Mouse (Mus musculus) thymus, adult 2 months (tissue): ENCODE data around the gene Gga1. TPM values are rescaled to one million over a fixed set of nuclear protein-coding genes. Genes with fewer than 3 reads are reported as not detected.

Experiments used
- DNase-seq: peaks from one replicate; pipeline ENCODE4 v3.0.0; 2021
- H3K27ac ChIP-seq: fragments of 200-500 bp; 2 replicates; pipeline ENCODE4 v1.5.1; 2012; ENCODE audit warnings: low read length, control low read depth; ENCODE audit not compliant: control insufficient read depth, insufficient read depth
- H3K27me3 ChIP-seq: fragments of 200-500 bp; 2 replicates; pipeline ENCODE4 v1.6.1; 2012; ENCODE audit warnings: mild to moderate bottlenecking, low read length, moderate library complexity, mixed read lengths; ENCODE audit not compliant: control insufficient read depth, insufficient read depth
- H3K36me3 ChIP-seq: fragments of 200-500 bp; 2 replicates; pipeline ENCODE4 v1.6.1; 2012; ENCODE audit warnings: mild to moderate bottlenecking, low read length, moderate library complexity; ENCODE audit not compliant: control insufficient read depth, insufficient read depth
- H3K4me1 ChIP-seq: fragments of 200-500 bp; replicated peaks from 2 replicates; pipeline ENCODE4 v1.6.1; 2012; ENCODE audit warnings: low read length; ENCODE audit not compliant: control insufficient read depth, insufficient read depth
- H3K4me3 ChIP-seq: fragments of 200-500 bp; 2 replicates; pipeline ENCODE4 v1.5.1; 2012; ENCODE audit warnings: mild to moderate bottlenecking, low read length, control low read depth, moderate library complexity; ENCODE audit not compliant: control insufficient read depth, insufficient read depth
- CTCF ChIP-seq: fragments of 200-500 bp; IDR thresholded peaks from 2 replicates; pipeline ENCODE4 v1.5.1; 2012; ENCODE audit warnings: mild to moderate bottlenecking, control low read depth, low read length, moderate library complexity, borderline replicate concordance; ENCODE audit not compliant: control insufficient read depth, poor library complexity, insufficient read depth; ENCODE audit errors: extremely low read depth
- POLR2A ChIP-seq: fragments of 200-500 bp; IDR thresholded peaks from 2 replicates; pipeline ENCODE4 v1.6.1; 2012; ENCODE audit warnings: mild to moderate bottlenecking, low read length, control low read depth, moderate library complexity; ENCODE audit not compliant: control insufficient read depth, poor library complexity, insufficient read depth; ENCODE audit errors: extremely low read depth
- whole genome bisulfite sequencing: fragments of 180-500 bp; shearing (Covaris S2); methylation state at CpG from one replicate; pipeline ENCODE4 v1.1.7; 2018; 5-methylcytosine and 5-hydroxymethylcytosine counted together
- polyA plus RNA-seq: library from polyadenylated mRNA; depleted of rRNA; stranded (reverse); fragments of >200 nt; gene quantifications from 2 replicates; pipeline ENCODE4 v1.2.3, GENCODE M21; 2012

Gene Gga1
- polyA plus RNA-seq, 1 experiment, result 137 TPM

GRCm38 (mm10) chr15:78851505-78852153 is 25.4 kb upstream of the Gga1 start:
- DNase-seq, result peak; percentile 89
- H3K27ac ChIP-seq, result no peak overlapping the region
- 15% methylated on average over 13 of the region's 13 CpGs for WGBS
- no peaks in the 10 kb centered on the region for H3K4me1 ChIP-seq
- TF ChIP-seq CTCF, result peak; percentile 92
- no peak for TF ChIP-seq POLR2A
- H3K4me3 ChIP-seq, result no peak overlapping the region
- H3K36me3 ChIP-seq, result no peaks in the 10 kb centered on the region
- H3K27me3 ChIP-seq, result no peaks in the 10 kb centered on the region

DNA sequence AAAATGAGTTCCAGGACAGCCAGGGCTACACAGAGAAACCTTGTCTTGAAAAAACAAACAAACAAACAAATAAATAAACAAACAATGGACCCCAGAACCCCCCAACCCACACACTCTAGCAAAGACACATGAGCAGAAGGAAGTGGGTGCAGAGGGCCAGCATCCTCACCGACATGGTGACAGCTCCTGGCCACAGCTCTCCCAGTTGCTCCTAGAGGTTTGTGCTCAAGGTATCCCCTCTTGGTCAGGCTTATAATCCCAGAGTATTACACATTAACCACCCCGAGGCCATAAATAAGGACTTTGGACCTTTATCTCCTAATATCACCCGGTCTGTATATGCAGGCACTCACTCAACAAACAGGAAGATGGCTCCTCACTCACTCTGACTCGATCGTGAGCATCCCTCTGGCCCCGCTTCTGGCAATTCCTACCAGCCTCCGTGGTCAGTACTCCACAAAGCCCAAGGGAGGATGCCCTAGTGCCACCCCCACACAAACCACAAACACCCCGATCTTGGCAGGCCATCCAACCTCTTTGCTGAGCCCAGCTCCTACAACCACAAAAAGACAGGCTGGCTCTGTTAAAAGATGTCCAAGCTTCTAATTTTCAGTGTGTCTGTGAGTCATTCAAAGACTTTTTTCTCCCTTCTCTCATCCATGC is 21.6 kb upstream of the Gga1 start, which contains the start of gene Lgals2:
Lgals2 (minus strand) TSS at position 227 of the 663 bp plus-strand sequence.
- TF ChIP-seq POLR2A (no peak), CTCF (no peak)
- no peak within 1 kb of the TSS for H3K27ac ChIP-seq

GRCm38 (mm10) chr15:78857009-78857408 is 20.0 kb upstream of the Gga1 start:
- H3K27me3 ChIP-seq, result no peaks in the 10 kb centered on the region
- TF ChIP-seq CTCF (no peak), POLR2A (no peak)
- 81% methylated on average over 7 of the region's 7 CpGs for WGBS
- no peak overlapping the region for H3K4me3 ChIP-seq
- H3K4me1 ChIP-seq, result peaks cover 11% of the 10 kb centered on the region
- H3K27ac ChIP-seq, result no peak overlapping the region
- no peak for DNase-seq
- no peaks in the 10 kb centered on the region for H3K36me3 ChIP-seq

More for the DNA sequence above, 21.6 kb upstream of the Gga1 start, which contains the start of gene Lgals2:
- Histone ChIP-seq H3K4me3 (no peak within 1 kb of the TSS), H3K27me3 (no peaks in the 10 kb centered on the region), H3K36me3 (no peaks in the 10 kb centered on the region), H3K4me1 (peaks cover 11% of the 10 kb centered on the region)
- 48% methylated on average over 8 of the region's 8 CpGs for WGBS
- no peak for DNase-seq

DNA sequence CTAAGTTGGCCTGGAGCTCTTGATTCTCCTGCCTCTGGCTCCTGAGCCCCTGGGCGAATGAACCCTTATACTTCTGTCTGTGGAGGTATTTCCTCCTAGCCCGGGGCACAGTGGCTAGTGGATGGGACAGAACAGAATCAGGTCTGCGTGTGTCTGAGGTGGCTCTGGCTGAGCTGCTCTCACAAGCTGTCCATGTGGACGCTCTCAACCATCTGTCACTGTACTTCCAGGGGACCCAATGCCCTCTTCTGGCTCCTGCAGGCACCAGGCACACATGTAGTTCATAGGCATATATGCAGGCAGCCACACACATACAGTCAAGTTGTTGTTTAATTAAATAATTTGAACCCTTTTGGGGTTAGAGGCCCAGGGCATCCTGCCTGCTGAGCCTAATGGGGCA is 17.7 kb upstream of the Gga1 start:
- DNase-seq, result no peak
- TF ChIP-seq CTCF (no peak), POLR2A (no peak)
- Histone ChIP-seq H3K27ac (no peak overlapping the region), H3K36me3 (no peaks in the 10 kb centered on the region), H3K27me3 (no peaks in the 10 kb centered on the region), H3K4me3 (no peak overlapping the region), H3K4me1 (peaks cover 25% of the 10 kb centered on the region)
- 96% methylated on average over 4 of the region's 4 CpGs for WGBS

DNA sequence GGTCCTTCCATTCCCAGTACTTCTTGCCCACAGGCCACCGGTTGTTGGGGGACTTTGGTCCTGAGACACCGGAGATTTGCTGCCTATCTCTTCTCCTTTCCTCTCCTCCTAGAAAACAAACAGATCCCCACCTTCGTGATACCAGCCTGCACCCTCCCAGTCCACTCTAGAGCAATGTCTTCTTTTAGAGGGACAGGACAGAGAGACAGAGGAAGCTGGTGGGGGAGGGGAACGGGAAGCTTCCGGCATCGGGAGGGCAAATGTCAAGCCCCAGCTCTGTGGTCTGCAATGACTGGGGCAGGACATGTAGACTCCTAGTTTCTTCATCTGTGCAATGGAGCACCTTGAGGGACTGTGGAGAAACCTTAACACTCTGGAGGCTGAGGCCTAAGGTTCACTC is 17.3 kb upstream of the Gga1 start:
- DNase-seq, result peak; percentile 28
- TF ChIP-seq POLR2A (no peak), CTCF (no peak)
- Histone ChIP-seq H3K4me3 (no peak overlapping the region), H3K4me1 (peaks cover 26% of the 10 kb centered on the region), H3K27ac (no peak overlapping the region), H3K36me3 (no peaks in the 10 kb centered on the region), H3K27me3 (no peaks in the 10 kb centered on the region)
- 48% methylated on average over 6 of the region's 6 CpGs for WGBS

DNA sequence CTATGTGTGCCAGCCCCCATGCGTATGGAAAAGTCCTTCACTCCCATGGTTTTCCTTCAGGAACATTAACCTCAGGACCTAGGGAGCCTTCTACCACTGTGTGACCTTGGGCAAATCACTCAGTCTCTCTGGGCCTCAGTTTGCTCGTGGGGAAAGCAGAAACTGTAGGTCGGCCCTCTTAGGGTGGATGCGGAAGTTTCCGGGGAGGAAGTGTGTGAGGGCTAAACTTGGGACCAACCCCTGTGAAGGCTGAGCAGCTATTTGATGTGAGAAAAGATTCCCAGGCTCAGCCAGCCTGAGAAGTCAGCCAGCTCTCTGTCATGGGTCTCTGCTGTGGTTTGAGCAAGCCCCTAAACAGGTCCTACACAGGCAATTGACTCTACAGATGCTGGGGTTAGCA is 14.7 kb upstream of the Gga1 start:
- 69% methylated on average over 5 of the region's 5 CpGs for WGBS
- DNase-seq, result no peak
- Histone ChIP-seq H3K4me3 (no peak overlapping the region), H3K4me1 (peaks cover 26% of the 10 kb centered on the region), H3K27ac (no peak overlapping the region), H3K36me3 (no peaks in the 10 kb centered on the region), H3K27me3 (no peaks in the 10 kb centered on the region)
- TF ChIP-seq CTCF, result no peak
- TF ChIP-seq POLR2A, result no peak

DNA sequence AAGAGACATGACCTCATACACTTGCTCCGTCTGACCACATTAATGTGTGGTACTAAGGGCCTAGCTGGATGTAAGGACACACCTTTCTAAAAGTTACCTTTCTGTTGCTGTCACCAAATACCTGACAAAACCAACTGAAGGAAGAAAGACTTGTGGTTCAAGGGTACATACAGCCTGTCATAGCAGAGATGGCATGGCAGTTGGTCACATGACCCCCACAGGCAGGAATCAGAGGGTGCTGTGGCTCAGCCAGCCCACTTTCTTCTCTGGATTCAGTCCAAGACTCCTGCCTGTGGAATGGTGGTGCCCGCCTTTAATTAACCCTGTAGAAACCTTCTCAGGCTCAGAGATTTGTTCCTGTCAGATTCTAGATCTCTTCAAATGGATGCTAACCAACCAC is 13.8 kb upstream of the Gga1 start:
- WGBS, result 70% methylated on average over 2 of the region's 2 CpGs
- H3K27me3 ChIP-seq, result no peaks in the 10 kb centered on the region

More for the DNA sequence above, 13.8 kb upstream of the Gga1 start:
- no peak for DNase-seq
- Histone ChIP-seq H3K36me3 (no peaks in the 10 kb centered on the region), H3K4me3 (no peak overlapping the region), H3K27ac (no peak overlapping the region), H3K4me1 (peaks cover 26% of the 10 kb centered on the region)
- no peak for TF ChIP-seq POLR2A
- no peak for TF ChIP-seq CTCF
